Mouse (Mus musculus) neural tube, embryonic 13.5 days (tissue): ENCODE measurements at regions not wholly inside any gene's neighbourhood (a gene's known extent, or its start where the extent isn't known, plus 50 kb on each side); places are given as distances from the start of the nearest gene placed in this dataset.

Experiments
- ATAC-seq: fragments of 200-750 bp; cut with Nextera tagmentation; 2 replicates; pipeline ENCODE4 v1.8.0; 2017; ENCODE audit warnings: low read depth, mild to moderate bottlenecking, moderate TSS enrichment, moderate library complexity
- H3K27ac ChIP-seq: fragments of 300-500 bp; sonication (generic); replicated peaks from 2 replicates; pipeline ENCODE4 v1.5.1; 2015; ENCODE audit warnings: moderate library complexity, mild to moderate bottlenecking, inconsistent platforms
- H3K27me3 ChIP-seq: fragments of 300-500 bp; sonication (generic); 2 replicates; pipeline ENCODE4 v1.6.1; 2015; ENCODE audit warnings: mild to moderate bottlenecking, inconsistent platforms
- H3K36me3 ChIP-seq: fragments of 300-500 bp; sonication (generic); 2 replicates; pipeline ENCODE4 v1.6.1; 2015; ENCODE audit warnings: mild to moderate bottlenecking, inconsistent platforms
- H3K4me1 ChIP-seq: fragments of 300-500 bp; sonication (generic); replicated peaks from 2 replicates; pipeline ENCODE4 v1.6.1; 2015; ENCODE audit warnings: inconsistent platforms
- H3K4me2 ChIP-seq: fragments of 300-500 bp; sonication (generic); 2 replicates; pipeline ENCODE4 v1.6.1; 2015; ENCODE audit warnings: inconsistent platforms, mild to moderate bottlenecking, moderate library complexity
- H3K4me3 ChIP-seq: fragments of 300-500 bp; sonication (generic); 2 replicates; pipeline ENCODE4 v1.5.1; 2015; ENCODE audit warnings: mild to moderate bottlenecking, inconsistent platforms
- H3K9ac ChIP-seq: fragments of 300-500 bp; sonication (generic); 2 replicates; pipeline ENCODE4 v1.6.1; 2015; ENCODE audit warnings: moderate library complexity, mild to moderate bottlenecking, inconsistent platforms
- H3K9me3 ChIP-seq: fragments of 300-500 bp; sonication (generic); 2 replicates; pipeline ENCODE4 v1.6.1; 2016; ENCODE audit warnings: inconsistent platforms
- WGBS: fragments of 180-500 bp; shearing (Covaris S2); methylation state at CpG from one replicate; pipeline ENCODE4 v1.1.7; 2015; 5-methylcytosine and 5-hydroxymethylcytosine counted together

- no peaks in the 10 kb centered on the region for H3K9me3 ChIP-seq
- whole genome bisulfite sequencing: 85% methylated on average over 7 of the region's 7 CpGs
- no peak overlapping the region for H3K9ac ChIP-seq
- H3K27me3 ChIP-seq: no peaks in the 10 kb centered on the region
- no peak overlapping the region for H3K27ac ChIP-seq
- no peak overlapping the region for H3K4me3 ChIP-seq
- no peaks in the 10 kb centered on the region for H3K4me1 ChIP-seq
- H3K4me2 ChIP-seq: no peak overlapping the region
- no peaks in the 10 kb centered on the region for H3K36me3 ChIP-seq
- ATAC-seq: no peak
Observed at GRCm38 (mm10) chr4:98188944-98189343, 194.2 kb downstream of the Tm2d1 start.

GRCm38 (mm10) chr4:98187038-98187437 is 196.1 kb downstream of the Tm2d1 start:
- Histone ChIP-seq H3K4me1 (peaks cover 4% of the 10 kb centered on the region), H3K4me3 (no peak overlapping the region), H3K9me3 (no peaks in the 10 kb centered on the region), H3K27ac (no peak overlapping the region), H3K9ac (no peak overlapping the region), H3K36me3 (no peaks in the 10 kb centered on the region), H3K27me3 (no peaks in the 10 kb centered on the region), H3K4me2 (no peak overlapping the region)
- no peak for ATAC-seq
- WGBS: 98% methylated on average over 2 of the region's 2 CpGs

GRCm38 (mm10) chr4:98182053-98182355 is 201.1 kb downstream of the Tm2d1 start:
- Histone ChIP-seq H3K9ac (0 out of 2 replicates have a peak overlapping the region, but pooled peaks have one; percentile 8), H3K27ac (peak overlapping the region; percentile 62; the same call in 1 of the 2 replicates), H3K27me3 (no peaks in the 10 kb centered on the region), H3K4me2 (no peak overlapping the region), H3K9me3 (no peaks in the 10 kb centered on the region), H3K36me3 (no peaks in the 10 kb centered on the region), H3K4me3 (no peak overlapping the region), H3K4me1 (peaks cover 24% of the 10 kb centered on the region)
- peak; percentile 72; the same call in 1 of the 2 replicates for ATAC-seq
- 41% methylated on average over 4 of the region's 4 CpGs for WGBS

- ATAC-seq: peak; percentile 65; the same call in 1 of the 2 replicates
- H3K27me3 ChIP-seq: no peaks in the 10 kb centered on the region
- no peak overlapping the region; the same call in 1 of the 2 replicates for H3K9ac ChIP-seq
- H3K27ac ChIP-seq: peak overlapping the region; percentile 62; the same call in 1 of the 2 replicates
- H3K4me2 ChIP-seq: no peak overlapping the region
- 56% methylated on average over 12 of the region's 12 CpGs for WGBS
- no peaks in the 10 kb centered on the region for H3K9me3 ChIP-seq
- H3K4me3 ChIP-seq: no peak overlapping the region
- no peaks in the 10 kb centered on the region for H3K36me3 ChIP-seq
- H3K4me1 ChIP-seq: peaks cover 24% of the 10 kb centered on the region
Observed at GRCm38 (mm10) chr4:98181185-98182052, 201.7 kb downstream of the Tm2d1 start.

GRCm38 (mm10) chr4:98180336-98180735 is 202.8 kb downstream of the Tm2d1 start:
- peaks cover 24% of the 10 kb centered on the region for H3K4me1 ChIP-seq
- no peak for ATAC-seq
- H3K9ac ChIP-seq: no peak overlapping the region
- no peaks in the 10 kb centered on the region for H3K36me3 ChIP-seq
- no peaks in the 10 kb centered on the region for H3K9me3 ChIP-seq
- H3K4me2 ChIP-seq: no peak overlapping the region
- no peaks in the 10 kb centered on the region for H3K27me3 ChIP-seq
- 39% methylated on average over 10 of the region's 10 CpGs for WGBS
- 0 out of 2 replicates have a peak overlapping the region, but pooled peaks have one; percentile 18 for H3K27ac ChIP-seq
- no peak overlapping the region for H3K4me3 ChIP-seq
